Mouse (Mus musculus) heart, postnatal 0 days (tissue): Measurements from ENCODE around the gene Arl8a. TPM values are rescaled to one million over a fixed set of nuclear protein-coding genes. Genes with fewer than 3 reads are reported as not detected.

ENCODE experiments used
- ATAC-seq: fragments of 200-750 bp; cut with Nextera tagmentation; 2 replicates; pipeline ENCODE4 v1.8.0; 2017; ENCODE audit warnings: low read depth, moderate number of reproducible peaks, moderate library complexity; ENCODE audit not compliant: insufficient read depth
- DNase-seq: peaks from one replicate; pipeline ENCODE4 v3.0.0-alpha.2; 2016; ENCODE audit warnings: low spot score
- H3K27ac ChIP-seq: fragments of 300-500 bp; sonication (generic); 2 replicates; pipeline ENCODE4 v1.5.1; 2014; ENCODE audit warnings: low read depth, mild to moderate bottlenecking
- H3K27me3 ChIP-seq: fragments of 300-500 bp; sonication (generic); 2 replicates; pipeline ENCODE4 v1.6.1; 2014; ENCODE audit warnings: low read length, mixed read lengths; ENCODE audit not compliant: control insufficient read depth, insufficient read depth
- H3K36me3 ChIP-seq: fragments of 300-500 bp; sonication (generic); replicated peaks from 2 replicates; pipeline ENCODE4 v1.6.1; 2014; ENCODE audit warnings: low read length, mixed read lengths; ENCODE audit not compliant: control insufficient read depth, insufficient read depth
- H3K4me1 ChIP-seq: fragments of 300-500 bp; sonication (generic); 2 replicates; pipeline ENCODE4 v1.6.1; 2014; ENCODE audit warnings: antibody characterized with exemption; ENCODE audit not compliant: control insufficient read depth, insufficient read depth
- H3K4me2 ChIP-seq: fragments of 300-500 bp; sonication (generic); 2 replicates; pipeline ENCODE4 v1.6.1; 2014; ENCODE audit warnings: low read depth, mild to moderate bottlenecking, low read length, moderate library complexity
- H3K4me3 ChIP-seq: fragments of 300-500 bp; sonication (generic); 2 replicates; pipeline ENCODE4 v1.5.1; 2014; ENCODE audit warnings: low read depth, low read length
- H3K9ac ChIP-seq: fragments of 300-500 bp; sonication (generic); replicated peaks from 2 replicates; pipeline ENCODE4 v1.6.1; 2014; ENCODE audit warnings: low read depth, low read length, mixed read lengths
- H3K9me3 ChIP-seq: fragments of 300-500 bp; sonication (generic); replicated peaks from 2 replicates; pipeline ENCODE4 v1.6.1; 2016; ENCODE audit warnings: low read length; ENCODE audit not compliant: control insufficient read depth
- CTCF ChIP-seq: IDR thresholded peaks from 2 replicates; pipeline ENCODE4 v1.5.1; 2016; ENCODE audit warnings: antibody characterized with exemption, control low read depth, low read depth
- EP300 ChIP-seq: IDR thresholded peaks from 2 replicates; pipeline ENCODE4 v1.6.1; 2016; ENCODE audit warnings: antibody characterized with exemption, low read depth
- WGBS: fragments of 180-500 bp; shearing (Covaris S2); extraction: QIAGEN DNeasy Blood & Tissue Kit; methylation state at CpG from one replicate; pipeline ENCODE4 v1.1.7; 2014; 5-methylcytosine and 5-hydroxymethylcytosine counted together
- polyA plus RNA-seq: library from polyadenylated mRNA; unstranded; fragments of >200 nt; fragmentation: Nextera tagmentation; extraction: Ambion mirVana; gene quantifications from 2 replicates; pipeline ENCODE4 v1.2.1, GENCODE M21; 2015
- total RNA-seq: library from RNA; depleted of rRNA; stranded (reverse); fragments of >200 nt; gene quantifications from 2 replicates; pipeline ENCODE4 v1.2.3, GENCODE M21; 2014; ENCODE audit warnings: low replicate concordance; rRNA removed

Arl8a gene
- total and polyA plus RNA-seq, 2 experiments from 2014 or later, result 35.3 to 43.4 TPM

- H3K27ac ChIP-seq, result no peak overlapping the region
Observed at GRCm38 (mm10) chr1:135200400-135200799, 53.8 kb downstream of the Arl8a start.

DNA sequence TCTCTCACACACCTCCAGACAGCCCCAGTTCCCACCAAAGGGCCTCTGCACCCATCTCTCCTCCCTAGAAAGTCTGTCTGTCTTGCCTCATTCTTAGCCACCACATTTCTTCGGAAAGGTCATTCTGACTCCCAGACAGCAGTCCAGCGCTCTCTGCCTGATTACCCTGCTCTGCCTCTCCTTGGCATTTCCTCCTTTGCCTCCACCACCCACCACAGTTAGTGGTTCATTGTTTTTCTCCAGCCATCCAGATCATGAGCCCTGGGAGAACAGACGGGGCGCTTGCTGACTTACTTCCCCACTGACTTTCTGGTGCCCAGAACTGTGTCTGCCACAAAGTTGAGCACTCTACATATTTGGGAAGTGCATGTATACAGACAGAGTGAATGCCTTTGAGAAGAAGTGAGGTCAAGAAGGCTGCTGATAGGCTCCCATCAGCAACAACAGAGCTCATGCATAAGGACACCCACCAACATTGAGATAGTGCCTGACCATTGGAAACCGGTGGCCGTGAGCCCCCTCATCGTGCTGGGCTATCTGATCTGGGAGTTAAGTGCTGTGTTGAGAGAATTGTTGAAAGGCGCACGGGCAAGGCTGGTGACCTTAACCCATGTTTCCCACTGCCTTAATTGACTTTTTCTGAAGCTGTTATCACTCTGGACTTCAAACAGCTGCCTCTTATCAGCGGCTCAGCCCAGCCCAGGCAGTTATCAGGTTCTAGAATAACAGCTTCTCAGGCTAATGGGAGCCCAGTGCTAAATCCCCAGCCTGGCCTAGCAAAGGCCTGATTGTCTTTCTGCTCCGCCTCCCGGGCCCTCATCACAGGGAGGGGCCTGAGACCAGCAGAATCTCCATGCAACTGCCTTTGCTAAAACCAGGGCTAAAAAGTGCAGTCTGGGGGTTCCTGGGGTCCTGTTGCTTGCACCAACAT lies 57.8 kb downstream of the Arl8a start:
- ATAC-seq (no peak), DNase-seq (no peak)
- Histone ChIP-seq H3K36me3 (no peaks in the 10 kb centered on the region), H3K4me2 (no peak overlapping the region), H3K4me1 (no peaks in the 10 kb centered on the region), H3K27ac (no peak overlapping the region), H3K9ac (no peak overlapping the region), H3K9me3 (no peaks in the 10 kb centered on the region), H3K4me3 (no peak overlapping the region), H3K27me3 (peaks cover 13% of the 10 kb centered on the region; the same call in 1 of the 2 replicates)
- WGBS, result 33% methylated on average over 12 of the region's 12 CpGs
- TF ChIP-seq CTCF (no peak), EP300 (no peak)

More at GRCm38 (mm10) chr1:135200400-135200799, 53.8 kb downstream of the Arl8a start:
- H3K4me1 ChIP-seq, result no peaks in the 10 kb centered on the region
- no peak for DNase-seq
- TF ChIP-seq CTCF (no peak), EP300 (no peak)
- no peak overlapping the region for H3K9ac ChIP-seq
- ATAC-seq, result no peak
- no peak overlapping the region for H3K4me2 ChIP-seq
- no peak overlapping the region for H3K4me3 ChIP-seq
- peaks cover 13% of the 10 kb centered on the region; the same call in 1 of the 2 replicates for H3K27me3 ChIP-seq
- WGBS, result 85% methylated on average over 4 of the region's 4 CpGs
- no peaks in the 10 kb centered on the region for H3K36me3 ChIP-seq
- H3K9me3 ChIP-seq, result no peaks in the 10 kb centered on the region

DNA sequence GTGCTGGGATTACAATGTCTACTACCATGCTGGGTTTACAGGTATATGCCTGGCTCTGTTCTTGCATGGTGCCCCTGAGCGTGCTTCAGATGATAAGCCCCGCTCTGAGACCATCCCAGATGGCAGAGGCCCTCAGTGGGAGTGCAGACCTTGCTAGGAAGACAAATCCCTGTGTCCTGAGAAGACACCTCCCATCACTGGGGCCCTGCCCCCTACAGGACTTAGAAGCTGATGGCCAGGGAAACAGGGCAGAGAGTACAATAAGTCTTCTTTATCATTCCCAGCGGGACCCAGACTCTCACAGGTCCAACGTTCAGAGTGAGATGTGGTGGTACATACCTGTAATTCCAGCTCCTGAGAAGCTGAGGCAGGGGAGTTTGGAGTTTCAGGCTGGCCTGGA lies 58.6 kb downstream of the Arl8a start:
- H3K4me1 ChIP-seq, result no peaks in the 10 kb centered on the region
- no peak overlapping the region for H3K4me2 ChIP-seq
- H3K27ac ChIP-seq, result no peak overlapping the region
- no peaks in the 10 kb centered on the region for H3K9me3 ChIP-seq
- 68% methylated on average over 4 of the region's 4 CpGs for WGBS
- no peak for TF ChIP-seq EP300
- no peak for TF ChIP-seq CTCF
- no peaks in the 10 kb centered on the region for H3K36me3 ChIP-seq
- H3K9ac ChIP-seq, result no peak overlapping the region
- H3K27me3 ChIP-seq, result peaks cover 13% of the 10 kb centered on the region; the same call in 1 of the 2 replicates
- H3K4me3 ChIP-seq, result no peak overlapping the region
- DNase-seq (no peak), ATAC-seq (no peak)

Other genes starting within 250 kb of the Arl8a start
- 65.3 and 69.9 TPM in 2 replicates for gene Ppp1r12b, start 190.9 kb upstream of the Arl8a start, total RNA-seq
- gene Ppp1r12b, start 190.9 kb upstream of the Arl8a start, polyA plus RNA-seq, result 22.6 and 23.0 TPM in 2 replicates
- 30.2 and 34.3 TPM in 2 replicates for gene Ube2t, start 184.3 kb upstream of the Arl8a start, total RNA-seq
- 22.5 and 25.3 TPM in 2 replicates for gene Ube2t, start 184.3 kb upstream of the Arl8a start, polyA plus RNA-seq
- gene Lgr6, start 41.5 kb upstream of the Arl8a start, total RNA-seq, result 8.6 and 17.3 TPM in 2 replicates
- 3.8 and 4.5 TPM in 2 replicates for gene Lgr6, start 41.5 kb upstream of the Arl8a start, polyA plus RNA-seq
- 2.1 and 3.9 TPM in 2 replicates for gene Ptpn7, start 14.1 kb upstream of the Arl8a start, total RNA-seq
- 0.22 and 0.30 TPM in 2 replicates for gene Ptpn7, start 14.1 kb upstream of the Arl8a start, polyA plus RNA-seq
- gene Gpr37l1, start 20.9 kb downstream of the Arl8a start, total RNA-seq, result not detected in 2 replicates
- not detected in 2 replicates for gene Gpr37l1, start 20.9 kb downstream of the Arl8a start, polyA plus RNA-seq
- 0.99 TPM in 1 of 2 replicates, not detected in the other for gene Elf3, start 111.7 kb downstream of the Arl8a start, total RNA-seq
- gene Elf3, start 111.7 kb downstream of the Arl8a start, polyA plus RNA-seq, result 0.48 and 0.57 TPM in 2 replicates
- gene Rnpep, start 137.3 kb downstream of the Arl8a start, total RNA-seq, result 41.2 and 45.2 TPM in 2 replicates
- gene Rnpep, start 137.3 kb downstream of the Arl8a start, polyA plus RNA-seq, result 25.3 and 30.4 TPM in 2 replicates
- gene Timm17a, start 167.0 kb downstream of the Arl8a start, total RNA-seq, result 142 and 230 TPM in 2 replicates
- gene Timm17a, start 167.0 kb downstream of the Arl8a start, polyA plus RNA-seq, result 657 and 685 TPM in 2 replicates
- gene Lmod1, start 178.0 kb downstream of the Arl8a start, total RNA-seq, result 1.1 and 7.5 TPM in 2 replicates
- 1.3 TPM in 2 replicates for gene Lmod1, start 178.0 kb downstream of the Arl8a start, polyA plus RNA-seq
- 13.8 and 30.7 TPM in 2 replicates for gene Shisa4, start 228.4 kb downstream of the Arl8a start, total RNA-seq
- gene Shisa4, start 228.4 kb downstream of the Arl8a start, polyA plus RNA-seq, result 21.0 and 26.0 TPM in 2 replicates